Mouse (Mus musculus): ENCODE results near the gene Tap2.

DNA sequence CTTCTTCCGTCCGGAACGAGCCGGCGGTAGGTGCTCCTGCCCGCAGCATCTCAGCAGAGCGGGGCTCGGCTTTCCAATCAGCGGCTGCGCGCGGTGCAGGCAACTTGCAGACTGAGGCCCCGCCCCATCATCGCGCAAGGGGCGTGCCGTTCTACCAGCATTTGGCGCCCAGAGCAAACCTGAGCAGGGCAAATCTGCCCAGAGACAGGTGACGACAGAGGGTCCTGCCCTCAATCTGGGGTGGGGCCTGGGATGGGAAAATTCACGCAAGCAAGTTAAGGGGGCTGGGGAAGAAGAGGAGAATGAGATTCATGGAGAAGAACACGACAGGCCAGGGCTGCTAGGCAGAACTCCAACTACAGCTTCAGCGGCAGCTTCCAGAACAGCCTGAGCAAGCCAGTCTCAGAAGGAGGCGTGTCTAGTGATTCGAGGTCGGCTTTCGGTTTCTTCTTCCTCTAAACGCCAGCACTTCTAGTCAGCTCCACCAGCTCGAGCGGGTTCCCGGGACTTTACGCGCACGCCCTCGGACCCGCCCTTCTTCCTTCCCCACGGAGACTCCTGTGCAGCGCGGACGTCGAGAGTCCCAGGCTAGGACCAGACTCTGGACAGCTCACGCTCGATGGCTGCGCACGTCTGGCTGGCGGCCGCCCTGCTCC lies 15.9 kb upstream of the Tap2 start, which contains the start of the genes Tap1 and Psmb9:
- TF ChIP-seq CTCF (IDR thresholded peaks at IDR 0.05; ENCODE audit: low read depth, low read length) (no peak), POLR2A (IDR thresholded peaks at IDR 0.05; ENCODE audit: insufficient read depth, low read length) (no peak), EP300 (IDR thresholded peaks at IDR 0.05; ENCODE audit: insufficient read depth, low read depth, low read length) (no peak)

All from ES-Bruce4 (cell line).